Mouse (Mus musculus) heart, adult 2 months (tissue): Measurements from ENCODE around the gene Cct7.

Experiments
- CTCF ChIP-seq: fragments of 200-600 bp; IDR thresholded peaks from 2 replicates; pipeline ENCODE4 v1.8.1; 2022; ENCODE audit warnings: antibody characterized with exemption, mild to moderate bottlenecking, moderate library complexity
- EP300 ChIP-seq: fragments of 200-500 bp; IDR thresholded peaks from 2 replicates; pipeline ENCODE4 v1.6.1; 2011; ENCODE audit warnings: low read depth, low read length, control low read depth; ENCODE audit not compliant: insufficient read depth
- POLR2A ChIP-seq: fragments of 200-500 bp; IDR thresholded peaks from 2 replicates; pipeline ENCODE4 v1.6.1; 2011; ENCODE audit warnings: mild to moderate bottlenecking, low read depth, low read length, control low read depth; ENCODE audit not compliant: insufficient read depth

- TF ChIP-seq CTCF: peak; percentile 82
- TF ChIP-seq POLR2A: no peak
- peak; percentile 52; the same call in 1 of the 2 replicates for TF ChIP-seq EP300
These were observed 40.5 kb upstream of the Cct7 start for GRCm38 (mm10) chr6:85410771-85411273.
